Mouse (Mus musculus): ENCODE measurements around the gene Cxcl3. TPM values are rescaled to one million over a fixed set of nuclear protein-coding genes. Genes with fewer than 3 reads are reported as not detected.
A peak's percentile ranks its signal among the peaks of the same experiment; 100 is the strongest.

Gene Cxcl3
- polyA plus RNA-seq, 1 experiment from 2014 or later, result not detected

GRCm38 (mm10) chr5:90768218-90768617 lies 17.7 kb upstream of the Cxcl3 start, which contains the start of gene Ppbp:
TSS of gene Ppbp (plus strand) at chr5:90768518.
- Histone ChIP-seq H3K4me1 (replicated peaks) (0 out of 2 replicates have a peak, but pooled peaks cover 10% of the 10 kb centered on the region), H3K4me2 (no peak within 1 kb of the TSS), H3K36me3 (no peaks in the 10 kb centered on the region), H3K9ac (no peak within 1 kb of the TSS), H3K27ac (no peak within 1 kb of the TSS), H3K4me3 (no peak within 1 kb of the TSS), H3K9me3 (replicated peaks) (no peaks in the 10 kb centered on the region), H3K27me3 (no peaks in the 10 kb centered on the region)
- ATAC-seq (replicated peaks; ENCODE audit: insufficient number of reproducible peaks, insufficient read depth, low FRiP score, low read depth), result no peak
- 50% methylated on average over 3 of the region's 3 CpGs for WGBS

- H3K4me3 ChIP-seq, result no peak overlapping the region
- ATAC-seq (replicated peaks; ENCODE audit: insufficient number of reproducible peaks, insufficient read depth, low FRiP score, low read depth), result no peak
- no peaks in the 10 kb centered on the region for H3K27me3 ChIP-seq
- H3K4me2 ChIP-seq, result no peak overlapping the region
- no peaks in the 10 kb centered on the region for H3K9me3 ChIP-seq (replicated peaks)
- no peak overlapping the region for H3K27ac ChIP-seq
- 67% methylated on average over 3 of the region's 3 CpGs for WGBS
- 0 out of 2 replicates have a peak, but pooled peaks cover 10% of the 10 kb centered on the region for H3K4me1 ChIP-seq (replicated peaks)
- no peaks in the 10 kb centered on the region for H3K36me3 ChIP-seq
- H3K9ac ChIP-seq, result no peak overlapping the region
Measured at GRCm38 (mm10) chr5:90771369-90771768, 14.5 kb upstream of the Cxcl3 start.

GRCm38 (mm10) chr5:90771880-90772653 lies 13.8 kb upstream of the Cxcl3 start, which contains the start of gene Pf4:
TSS of gene Pf4 (plus strand) at chr5:90772435.
- Histone ChIP-seq H3K4me3 (no peak within 1 kb of the TSS), H3K4me1 (replicated peaks) (0 out of 2 replicates have a peak, but pooled peaks cover 10% of the 10 kb centered on the region), H3K27me3 (no peaks in the 10 kb centered on the region), H3K9me3 (replicated peaks) (no peaks in the 10 kb centered on the region), H3K27ac (no peak within 1 kb of the TSS), H3K4me2 (peak within 1 kb of the TSS; percentile 7; the same call in 1 of the 2 replicates), H3K9ac (no peak within 1 kb of the TSS), H3K36me3 (no peaks in the 10 kb centered on the region)
- 50% methylated on average over 16 of the region's 16 CpGs for WGBS
- ATAC-seq (replicated peaks; ENCODE audit: insufficient number of reproducible peaks, insufficient read depth, low FRiP score, low read depth), result peak; percentile 80

GRCm38 (mm10) chr5:90775562-90775961 lies 10.3 kb upstream of the Cxcl3 start:
- no peak overlapping the region for H3K4me2 ChIP-seq
- 68% methylated on average over 5 of the region's 5 CpGs for WGBS
- no peaks in the 10 kb centered on the region for H3K27me3 ChIP-seq
- no peaks in the 10 kb centered on the region for H3K9me3 ChIP-seq (replicated peaks)
- no peak overlapping the region for H3K9ac ChIP-seq
- no peak for ATAC-seq (replicated peaks; ENCODE audit: insufficient number of reproducible peaks, insufficient read depth, low FRiP score, low read depth)
- no peak overlapping the region for H3K4me3 ChIP-seq
- H3K27ac ChIP-seq, result no peak overlapping the region
- H3K4me1 ChIP-seq (replicated peaks), result 0 out of 2 replicates have a peak, but pooled peaks cover 10% of the 10 kb centered on the region
- H3K36me3 ChIP-seq, result no peaks in the 10 kb centered on the region

GRCm38 (mm10) chr5:90777621-90778020 lies 8.3 kb upstream of the Cxcl3 start:
- no peak overlapping the region for H3K27ac ChIP-seq
- no peak overlapping the region for H3K4me2 ChIP-seq
- 82% methylated on average over 10 of the region's 10 CpGs for WGBS
- H3K4me1 ChIP-seq (replicated peaks), result 0 out of 2 replicates have a peak, but pooled peaks cover under 1% of the 10 kb centered on the region
- H3K9me3 ChIP-seq (replicated peaks), result no peaks in the 10 kb centered on the region
- no peak overlapping the region for H3K9ac ChIP-seq
- no peak for ATAC-seq (replicated peaks; ENCODE audit: insufficient number of reproducible peaks, insufficient read depth, low FRiP score, low read depth)
- H3K36me3 ChIP-seq, result no peaks in the 10 kb centered on the region
- H3K4me3 ChIP-seq, result no peak overlapping the region
- H3K27me3 ChIP-seq, result no peaks in the 10 kb centered on the region

- WGBS, result 73% methylated on average over 6 of the region's 6 CpGs
- Histone ChIP-seq H3K4me1 (replicated peaks) (no peaks in the 10 kb centered on the region), H3K27ac (no peak overlapping the region), H3K4me2 (no peak overlapping the region), H3K9ac (no peak overlapping the region), H3K36me3 (no peaks in the 10 kb centered on the region), H3K4me3 (no peak overlapping the region), H3K9me3 (replicated peaks) (no peaks in the 10 kb centered on the region), H3K27me3 (no peaks in the 10 kb centered on the region)
- ATAC-seq (replicated peaks; ENCODE audit: insufficient number of reproducible peaks, insufficient read depth, low FRiP score, low read depth), result no peak
Measured at GRCm38 (mm10) chr5:90778856-90779255, 7.0 kb upstream of the Cxcl3 start.

GRCm38 (mm10) chr5:90783697-90784096 lies 2.2 kb upstream of the Cxcl3 start:
- H3K27ac ChIP-seq, result no peak overlapping the region
- H3K9ac ChIP-seq, result no peak overlapping the region
- H3K36me3 ChIP-seq, result no peaks in the 10 kb centered on the region
- H3K4me1 ChIP-seq (replicated peaks), result peaks cover 4% of the 10 kb centered on the region
- no peak overlapping the region for H3K4me2 ChIP-seq
- H3K4me3 ChIP-seq, result no peak overlapping the region
- no peaks in the 10 kb centered on the region for H3K27me3 ChIP-seq
- H3K9me3 ChIP-seq (replicated peaks), result no peaks in the 10 kb centered on the region
- WGBS, result 81% methylated on average over 3 of the region's 3 CpGs
- no peak for ATAC-seq (replicated peaks; ENCODE audit: insufficient number of reproducible peaks, insufficient read depth, low FRiP score, low read depth)

- H3K9ac ChIP-seq, result no peak overlapping the region
- no peak overlapping the region for H3K4me3 ChIP-seq
- no peak overlapping the region for H3K27ac ChIP-seq
- no peaks in the 10 kb centered on the region for H3K36me3 ChIP-seq
- 73% methylated on average over 4 of the region's 4 CpGs for WGBS
- no peak for ATAC-seq (replicated peaks; ENCODE audit: insufficient number of reproducible peaks, insufficient read depth, low FRiP score, low read depth)
- H3K4me2 ChIP-seq, result no peak overlapping the region
- H3K4me1 ChIP-seq (replicated peaks), result peaks cover 4% of the 10 kb centered on the region
- no peaks in the 10 kb centered on the region for H3K9me3 ChIP-seq (replicated peaks)
- no peaks in the 10 kb centered on the region for H3K27me3 ChIP-seq
Measured at GRCm38 (mm10) chr5:90788114-90788513, 2.2 kb downstream of the Cxcl3 start.

GRCm38 (mm10) chr5:90789306-90790073 lies 3.6 kb downstream of the Cxcl3 start:
- no peak overlapping the region for H3K4me3 ChIP-seq
- peaks cover 4% of the 10 kb centered on the region for H3K4me1 ChIP-seq (replicated peaks)
- no peaks in the 10 kb centered on the region for H3K9me3 ChIP-seq (replicated peaks)
- no peaks in the 10 kb centered on the region for H3K36me3 ChIP-seq
- no peaks in the 10 kb centered on the region for H3K27me3 ChIP-seq
- no peak overlapping the region for H3K27ac ChIP-seq
- no peak for ATAC-seq (replicated peaks; ENCODE audit: insufficient number of reproducible peaks, insufficient read depth, low FRiP score, low read depth)
- H3K4me2 ChIP-seq, result no peak overlapping the region
- 63% methylated on average over 11 of the region's 11 CpGs for WGBS
- no peak overlapping the region for H3K9ac ChIP-seq

GRCm38 (mm10) chr5:90790074-90790502 lies 4.2 kb downstream of the Cxcl3 start:
- no peak overlapping the region for H3K27ac ChIP-seq
- H3K36me3 ChIP-seq, result no peaks in the 10 kb centered on the region
- no peak for ATAC-seq (replicated peaks; ENCODE audit: insufficient number of reproducible peaks, insufficient read depth, low FRiP score, low read depth)
- no peaks in the 10 kb centered on the region for H3K27me3 ChIP-seq
- no peaks in the 10 kb centered on the region for H3K9me3 ChIP-seq (replicated peaks)
- WGBS, result 58% methylated on average over 8 of the region's 8 CpGs
- no peak overlapping the region for H3K9ac ChIP-seq
- H3K4me1 ChIP-seq (replicated peaks), result peaks cover 4% of the 10 kb centered on the region
- H3K4me2 ChIP-seq, result no peak overlapping the region
- H3K4me3 ChIP-seq, result no peak overlapping the region

GRCm38 (mm10) chr5:90794195-90794625 lies 8.3 kb downstream of the Cxcl3 start, which contains the start of gene Cxcl15:
TSS of gene Cxcl15 (plus strand) at chr5:90794534.
- H3K9ac ChIP-seq, result no peak within 1 kb of the TSS
- 60% methylated on average over 5 of the region's 5 CpGs for WGBS
- H3K27ac ChIP-seq, result no peak within 1 kb of the TSS
- no peaks in the 10 kb centered on the region; the same call in 1 of the 2 replicates for H3K4me1 ChIP-seq (replicated peaks)
- H3K4me3 ChIP-seq, result no peak within 1 kb of the TSS
- H3K36me3 ChIP-seq, result no peaks in the 10 kb centered on the region
- no peaks in the 10 kb centered on the region for H3K27me3 ChIP-seq
- no peak within 1 kb of the TSS for H3K4me2 ChIP-seq
- no peak for ATAC-seq (replicated peaks; ENCODE audit: insufficient number of reproducible peaks, insufficient read depth, low FRiP score, low read depth)
- H3K9me3 ChIP-seq (replicated peaks), result no peaks in the 10 kb centered on the region
